Mouse (Mus musculus) gastrocnemius, postnatal 14 days (tissue): ENCODE measurements around the gene Gm21833. TPM values are rescaled to one million over a fixed set of nuclear protein-coding genes. Genes with fewer than 3 reads are reported as not detected.
"Not testable (repeated sequence)": the region's sequence is repeated elsewhere in the genome, so short reads cannot be mapped to it uniquely, and the experiment has no call there.

Experiments
- DNase-seq: peaks from one replicate; pipeline ENCODE4 v3.0.0; 2021; ENCODE audit warnings: mixed read lengths
- intact Hi-C: fragments of 180-260 bp; cut with DNase I; formaldehyde crosslinking; loops from one replicate; pipeline ENCODE4 v1.15.1; 2025; ENCODE audit warnings: low total_unique reads
- long read RNA-seq, 2 experiments: library from polyadenylated mRNA; stranded (forward); transcript quantifications; one replicate each; pipeline ENCODE4 v2.0.0; 2021
- total RNA-seq, 2 experiments: library from RNA; stranded (reverse); gene quantifications; 2 replicates each; pipeline ENCODE4 v1.2.3; 2021

The Gm21833 gene
- not detected for total RNA-seq
- long read RNA-seq, experiment 1, result 0 reads
- long read RNA-seq, experiment 2, result 0 reads

DNA sequence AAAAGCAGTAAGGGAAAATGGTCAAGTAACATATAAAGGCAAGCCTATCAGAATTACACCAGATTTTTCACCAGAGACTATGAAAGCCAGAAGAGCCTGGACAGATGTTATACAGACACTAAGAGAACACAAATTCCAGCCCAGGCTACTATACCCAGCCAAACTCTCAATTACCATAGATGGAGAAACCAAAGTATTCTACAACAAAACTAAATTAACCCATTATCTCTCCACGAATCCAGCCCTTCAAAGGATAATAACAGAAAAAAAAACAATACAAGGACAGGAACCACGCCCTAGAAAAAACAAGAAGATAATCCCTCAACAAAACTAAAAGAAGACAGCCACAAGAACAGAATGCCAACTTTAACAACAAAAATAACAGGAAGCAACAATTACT is at the start of gene Gm21833:
Gene Gm21833, plus strand, starts transcription at position 301 of the 400 bp plus-strand sequence.
- DNase-seq, intact Hi-C loops: not testable (repeated sequence)

- DNase-seq, result no peak
- intact Hi-C loops, result no loop called here
These were observed 38.7 kb upstream of the Gm21833 start for GRCm38 (mm10) chr16:82789521-82789920.

DNA sequence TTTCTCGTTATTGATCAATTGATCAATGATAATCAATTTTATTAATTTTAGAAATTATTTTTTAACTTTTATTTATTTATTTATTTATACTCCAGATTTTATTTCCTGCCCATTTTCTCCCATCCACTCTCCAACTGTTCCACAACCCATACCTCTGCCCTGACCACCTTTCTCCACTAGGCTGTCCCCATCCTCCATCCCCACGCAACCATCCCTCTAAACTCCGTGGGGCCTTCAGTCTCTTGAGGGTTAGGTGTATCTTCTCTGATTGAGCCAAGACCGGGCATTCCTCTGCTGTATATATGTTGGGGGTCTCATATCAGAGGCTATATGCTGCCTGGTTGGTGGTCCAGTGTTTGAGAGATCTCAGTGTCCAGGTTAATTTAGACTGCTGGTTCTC is 31.7 kb upstream of the Gm21833 start:
- DNase-seq, result no peak
- intact Hi-C loops, result no loop called here

GRCm38 (mm10) chr16:82815255-82815654 is 12.9 kb upstream of the Gm21833 start:
- intact Hi-C loops, result no loop called here
- DNase-seq, result no peak

GRCm38 (mm10) chr16:82816615-82817014 is 11.6 kb upstream of the Gm21833 start:
- intact Hi-C loops, result no loop called here
- DNase-seq, result no peak

GRCm38 (mm10) chr16:82855752-82856151 is 27.6 kb downstream of the Gm21833 start:
- DNase-seq, result no peak
- intact Hi-C loops, result no loop called here

- intact Hi-C loops, result no loop called here
These were observed 36.4 kb downstream of the Gm21833 start for GRCm38 (mm10) chr16:82864590-82864989.

More at GRCm38 (mm10) chr16:82864590-82864989, 36.4 kb downstream of the Gm21833 start:
- DNase-seq, result no peak
